Mouse (Mus musculus): Measurements from ENCODE around the gene Msl3. TPM values are rescaled to one million over a fixed set of nuclear protein-coding genes. Genes with fewer than 3 reads are reported as not detected.

The Msl3 gene
- polyA plus RNA-seq, 1 experiment from 2014 or later: 16.0 TPM

- Histone ChIP-seq H3K27me3 (ENCODE audit: control insufficient read depth, insufficient read depth, low read depth, low read length) (no peaks in the 10 kb centered on the region), H3K9ac (ENCODE audit: low read depth, low read length) (no peak overlapping the region), H3K4me3 (ENCODE audit: low read depth, low read length) (no peak overlapping the region), H3K9me3 (replicated peaks; ENCODE audit: control insufficient read depth, low read length, poor library complexity, severe bottlenecking) (no peaks in the 10 kb centered on the region), H3K4me2 (ENCODE audit: low read length) (no peak overlapping the region), H3K4me1 (ENCODE audit: control insufficient read depth, insufficient read depth, low read length) (no peaks in the 10 kb centered on the region), H3K27ac (ENCODE audit: low read length) (no peak overlapping the region), H3K36me3 (ENCODE audit: control insufficient read depth, insufficient read depth, low read length) (no peaks in the 10 kb centered on the region)
- ATAC-seq: no peak
- WGBS: 95% methylated on average over 3 of the region's 3 CpGs
Observed at GRCm38 (mm10) chrX:168659275-168659674, 14.4 kb downstream of the Msl3 start.

DNA sequence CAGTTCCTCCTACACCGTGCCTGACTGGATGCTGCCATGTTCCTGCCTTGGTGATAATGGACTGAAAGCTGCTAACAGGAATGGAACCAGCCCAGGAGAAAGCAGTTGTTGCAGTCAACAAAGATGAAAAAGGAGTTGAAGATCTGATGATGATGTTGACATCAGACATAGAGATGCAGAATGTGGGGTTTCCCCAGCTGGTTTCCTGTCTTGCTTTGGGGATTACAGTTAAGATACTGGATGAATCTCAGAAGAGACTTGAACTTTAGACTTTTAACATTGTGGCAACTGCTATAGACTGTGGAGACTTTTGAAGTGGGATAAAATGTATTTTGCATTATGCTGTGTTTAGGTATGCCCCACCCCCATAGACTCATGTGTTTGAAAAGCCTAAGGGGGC lies 15.9 kb downstream of the Msl3 start:
- Histone ChIP-seq H3K4me2 (ENCODE audit: low read length) (no peak overlapping the region), H3K4me1 (ENCODE audit: control insufficient read depth, insufficient read depth, low read length) (no peaks in the 10 kb centered on the region), H3K9ac (ENCODE audit: low read depth, low read length) (no peak overlapping the region), H3K4me3 (ENCODE audit: low read depth, low read length) (no peak overlapping the region), H3K27ac (ENCODE audit: low read length) (no peak overlapping the region), H3K27me3 (ENCODE audit: control insufficient read depth, insufficient read depth, low read depth, low read length) (no peaks in the 10 kb centered on the region), H3K9me3 (replicated peaks; ENCODE audit: control insufficient read depth, low read length, poor library complexity, severe bottlenecking) (no peaks in the 10 kb centered on the region), H3K36me3 (ENCODE audit: control insufficient read depth, insufficient read depth, low read length) (peaks cover 3% of the 10 kb centered on the region; the same call in 1 of the 2 replicates)
- no peak for ATAC-seq
- 88% methylated on average over 1 of the region's 1 CpGs for WGBS

DNA sequence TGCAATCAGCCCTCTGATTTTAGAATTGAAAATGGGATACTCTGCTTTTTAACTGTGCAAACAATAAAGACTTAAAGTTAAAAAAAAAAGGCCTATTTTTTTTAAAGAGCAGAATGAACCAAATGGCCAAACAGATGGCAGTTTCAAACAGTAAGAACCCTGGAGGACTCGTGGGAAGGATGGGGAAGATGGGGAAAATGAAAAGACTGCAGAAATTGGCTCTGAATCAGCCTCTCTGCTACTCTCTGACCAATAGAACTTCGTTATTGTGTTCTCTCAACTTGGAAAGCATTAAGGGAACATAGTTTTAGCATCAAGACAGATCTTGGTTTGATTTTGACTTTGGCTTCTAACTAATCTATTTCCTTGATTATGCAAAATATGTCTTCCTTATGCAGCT lies 24.4 kb downstream of the Msl3 start:
- ATAC-seq: no peak
- Histone ChIP-seq H3K9ac (ENCODE audit: low read depth, low read length) (no peak overlapping the region), H3K36me3 (ENCODE audit: control insufficient read depth, insufficient read depth, low read length) (peaks cover 3% of the 10 kb centered on the region; the same call in 1 of the 2 replicates), H3K27ac (ENCODE audit: low read length) (no peak overlapping the region), H3K27me3 (ENCODE audit: control insufficient read depth, insufficient read depth, low read depth, low read length) (no peaks in the 10 kb centered on the region), H3K4me3 (ENCODE audit: low read depth, low read length) (no peak overlapping the region), H3K4me2 (ENCODE audit: low read length) (no peak overlapping the region), H3K9me3 (replicated peaks; ENCODE audit: control insufficient read depth, low read length, poor library complexity, severe bottlenecking) (no peaks in the 10 kb centered on the region), H3K4me1 (ENCODE audit: control insufficient read depth, insufficient read depth, low read length) (no peaks in the 10 kb centered on the region)
- WGBS: 69% methylated on average over 2 of the region's 2 CpGs

DNA sequence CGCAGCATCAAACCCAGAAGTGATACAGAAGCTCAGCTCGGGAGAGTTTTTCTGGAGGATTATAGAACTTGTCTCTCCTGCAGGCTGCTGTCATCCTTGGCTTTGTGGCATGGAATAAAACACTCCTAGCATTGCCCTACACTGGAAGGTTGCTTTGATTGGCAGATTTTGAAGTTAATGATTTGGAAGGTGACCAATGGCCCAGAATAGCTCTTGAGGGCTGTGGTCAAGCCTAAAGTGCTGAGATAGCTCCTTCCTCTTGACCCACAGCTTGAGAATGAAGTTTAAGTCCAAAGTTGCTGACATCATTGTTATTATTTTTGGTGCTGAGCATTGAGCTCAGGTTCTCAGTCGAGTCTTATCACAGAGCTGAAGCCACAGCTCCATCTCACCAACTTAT lies 26.0 kb downstream of the Msl3 start:
- 82% methylated on average over 3 of the region's 3 CpGs for WGBS
- ATAC-seq: no peak
- no peak overlapping the region for H3K27ac ChIP-seq (ENCODE audit: low read length)
- H3K27me3 ChIP-seq (ENCODE audit: control insufficient read depth, insufficient read depth, low read depth, low read length): no peaks in the 10 kb centered on the region
- no peaks in the 10 kb centered on the region for H3K36me3 ChIP-seq (ENCODE audit: control insufficient read depth, insufficient read depth, low read length)
- no peak overlapping the region for H3K4me3 ChIP-seq (ENCODE audit: low read depth, low read length)
- H3K9me3 ChIP-seq (replicated peaks; ENCODE audit: control insufficient read depth, low read length, poor library complexity, severe bottlenecking): no peaks in the 10 kb centered on the region
- H3K4me2 ChIP-seq (ENCODE audit: low read length): no peak overlapping the region
- no peaks in the 10 kb centered on the region for H3K4me1 ChIP-seq (ENCODE audit: control insufficient read depth, insufficient read depth, low read length)
- H3K9ac ChIP-seq (ENCODE audit: low read depth, low read length): no peak overlapping the region

GRCm38 (mm10) chrX:168643451-168643850 lies 30.2 kb downstream of the Msl3 start:
- Histone ChIP-seq H3K4me3 (ENCODE audit: low read depth, low read length) (no peak overlapping the region), H3K9ac (ENCODE audit: low read depth, low read length) (no peak overlapping the region)
- WGBS: 86% methylated on average over 1 of the region's 1 CpGs

GRCm38 (mm10) chrX:168639556-168640356 lies 33.9 kb downstream of the Msl3 start:
- WGBS: 14% methylated on average over 11 of the region's 11 CpGs
- 0 out of 2 replicates have a peak, but pooled peaks have one; percentile 60 for ATAC-seq

More at GRCm38 (mm10) chrX:168643451-168643850, 30.2 kb downstream of the Msl3 start:
- Histone ChIP-seq H3K9me3 (replicated peaks; ENCODE audit: control insufficient read depth, low read length, poor library complexity, severe bottlenecking) (no peaks in the 10 kb centered on the region), H3K27ac (ENCODE audit: low read length) (no peak overlapping the region), H3K36me3 (ENCODE audit: control insufficient read depth, insufficient read depth, low read length) (no peaks in the 10 kb centered on the region), H3K4me1 (ENCODE audit: control insufficient read depth, insufficient read depth, low read length) (no peaks in the 10 kb centered on the region), H3K4me2 (ENCODE audit: low read length) (no peak overlapping the region), H3K27me3 (ENCODE audit: control insufficient read depth, insufficient read depth, low read depth, low read length) (no peaks in the 10 kb centered on the region)
- ATAC-seq: no peak

More at GRCm38 (mm10) chrX:168639556-168640356, 33.9 kb downstream of the Msl3 start:
- Histone ChIP-seq H3K27ac (ENCODE audit: low read length) (no peak overlapping the region), H3K4me1 (ENCODE audit: control insufficient read depth, insufficient read depth, low read length) (no peaks in the 10 kb centered on the region), H3K9ac (ENCODE audit: low read depth, low read length) (no peak overlapping the region), H3K36me3 (ENCODE audit: control insufficient read depth, insufficient read depth, low read length) (no peaks in the 10 kb centered on the region), H3K4me3 (ENCODE audit: low read depth, low read length) (peak overlapping the region; percentile 28; the same call in 1 of the 2 replicates), H3K4me2 (ENCODE audit: low read length) (peak overlapping the region; percentile 43), H3K27me3 (ENCODE audit: control insufficient read depth, insufficient read depth, low read depth, low read length) (peaks cover 2% of the 10 kb centered on the region; the same call in 1 of the 2 replicates), H3K9me3 (replicated peaks; ENCODE audit: control insufficient read depth, low read length, poor library complexity, severe bottlenecking) (no peaks in the 10 kb centered on the region)

Other genes with a start within 250 kb of the Msl3 start
- 1.7 and 2.1 TPM in 2 replicates for gene Frmpd4, start 96.7 kb downstream of the Msl3 start, polyA plus RNA-seq (2015; fragmentation: Nextera tagmentation; extraction: Ambion mirVana)
- 0.83 and 0.85 TPM in 2 replicates for gene Arhgap6, start 121.2 kb upstream of the Msl3 start, polyA plus RNA-seq (2015; fragmentation: Nextera tagmentation; extraction: Ambion mirVana)

All from midbrain, embryonic 16.5 days (tissue).